Mouse (Mus musculus) embryonic fibroblast, embryonic 13.5 days (primary cell): ENCODE results near the gene Sptbn4.

Experiments used
- CTCF ChIP-seq: IDR thresholded peaks from 2 replicates; pipeline ENCODE4 v1.5.1; 2011; ENCODE audit warnings: mild to moderate bottlenecking, control low read depth, low read length, moderate library complexity, borderline replicate concordance; ENCODE audit not compliant: insufficient read depth
- POLR2A ChIP-seq: IDR thresholded peaks from 2 replicates; pipeline ENCODE4 v1.6.1; 2011; ENCODE audit warnings: low read depth, mild to moderate bottlenecking, control low read depth, low read length, moderate library complexity

DNA sequence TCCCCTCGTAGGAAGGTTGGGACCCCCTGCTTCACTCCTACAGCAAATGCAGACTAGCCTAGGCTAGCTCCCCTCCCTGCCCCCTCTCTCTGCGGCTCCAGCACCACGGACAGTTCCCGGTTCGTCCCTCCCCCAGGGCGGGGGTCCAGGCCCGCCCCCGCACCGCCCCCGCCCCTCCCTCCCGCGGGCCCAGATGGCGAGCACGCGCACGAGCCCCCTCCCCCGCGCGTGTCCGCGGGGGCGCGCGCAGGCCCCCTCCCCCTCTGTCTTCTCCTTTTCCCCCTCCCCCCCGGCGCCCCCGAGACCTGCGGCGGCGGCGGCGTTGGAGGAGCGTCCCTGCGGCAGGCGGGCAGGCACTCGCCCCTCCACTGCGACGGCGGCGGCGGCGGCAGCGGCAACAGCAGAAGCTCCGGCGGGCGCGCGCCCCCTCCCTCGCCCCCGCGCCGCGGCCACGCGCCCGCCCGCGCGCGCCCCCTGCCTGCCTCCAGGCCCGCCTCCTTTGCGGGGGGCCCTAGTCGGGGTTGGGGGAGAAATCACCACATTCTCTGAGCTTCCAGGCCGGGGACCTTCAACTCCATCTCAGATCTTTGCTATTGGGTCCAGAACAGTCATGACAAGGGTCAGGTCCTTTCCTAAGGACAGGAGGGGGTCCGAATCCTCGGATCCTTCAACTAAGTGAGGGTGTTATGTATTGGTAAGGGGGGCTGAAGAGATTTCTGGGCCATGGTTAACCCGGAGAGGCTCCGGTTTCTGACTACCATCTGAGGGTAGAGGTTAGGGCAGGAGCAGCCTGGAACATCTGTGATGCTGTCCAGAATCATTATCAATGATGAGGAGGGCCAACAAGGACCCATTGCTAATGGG, 51.1 kb downstream of the Sptbn4 start:
- TF ChIP-seq CTCF (no peak), POLR2A (no peak)
